Mouse (Mus musculus) MEL-GATA-1-ER (cell line): ENCODE measurements around the gene Rps6kc1.

Source experiments
- DNase-seq: peaks from one replicate; pipeline ENCODE4 v3.0.0-alpha.2; 2012; ENCODE audit warnings: low read depth; ENCODE audit errors: extremely low read depth

The Rps6kc1 gene

DNA sequence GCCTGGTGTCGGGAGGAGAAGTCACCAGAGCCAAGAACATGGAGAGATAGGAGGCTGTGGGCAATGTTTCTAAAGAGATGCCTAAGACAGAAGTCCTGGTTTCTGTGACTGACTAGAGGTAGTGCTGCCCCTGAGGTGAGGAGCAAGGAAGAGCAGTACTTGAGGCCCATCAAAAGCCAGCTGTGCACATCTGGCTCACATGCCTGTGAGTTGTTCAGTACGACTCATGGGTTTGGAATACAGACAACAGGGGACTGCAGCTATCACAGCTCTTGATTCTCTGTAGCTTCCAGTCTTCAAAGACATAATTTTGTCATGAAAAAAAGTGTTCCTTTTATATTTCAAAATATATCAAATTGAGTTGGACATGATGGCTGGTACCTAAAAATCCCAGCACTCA, 10.5 kb downstream of the Rps6kc1 start:
- DNase-seq: no peak

DNA sequence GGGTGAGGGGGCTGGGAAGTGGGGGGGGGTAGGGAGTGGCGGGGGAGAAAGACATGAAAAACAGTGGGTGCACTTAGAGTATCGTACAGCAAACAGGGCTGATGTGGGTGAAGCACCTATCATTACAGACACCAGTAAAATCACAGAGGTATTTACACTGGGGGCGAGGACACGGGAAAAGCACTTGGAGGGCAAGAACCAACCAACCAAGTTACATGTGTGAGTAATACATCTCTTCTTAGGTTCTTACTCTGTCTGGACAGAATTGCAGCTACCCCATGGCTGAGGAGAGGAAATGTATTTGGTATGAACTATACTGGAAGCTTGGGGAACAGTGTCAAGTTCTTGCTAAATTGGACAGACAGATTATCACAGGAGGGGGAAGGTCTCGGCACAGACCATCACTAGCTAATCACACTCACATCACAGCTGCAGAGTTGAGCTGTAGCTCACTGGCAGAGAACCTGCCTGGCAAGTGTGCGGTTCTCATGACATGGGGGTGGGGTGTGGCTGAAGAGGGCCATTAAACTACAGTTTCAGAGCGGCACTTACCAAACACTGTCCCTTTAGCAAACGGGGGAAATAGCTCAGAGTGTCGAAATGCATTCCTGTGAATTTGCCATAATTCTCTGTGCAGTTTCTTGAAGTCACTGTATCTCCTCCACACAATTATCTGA, 12.5 kb downstream of the Rps6kc1 start:
- DNase-seq: no peak

DNA sequence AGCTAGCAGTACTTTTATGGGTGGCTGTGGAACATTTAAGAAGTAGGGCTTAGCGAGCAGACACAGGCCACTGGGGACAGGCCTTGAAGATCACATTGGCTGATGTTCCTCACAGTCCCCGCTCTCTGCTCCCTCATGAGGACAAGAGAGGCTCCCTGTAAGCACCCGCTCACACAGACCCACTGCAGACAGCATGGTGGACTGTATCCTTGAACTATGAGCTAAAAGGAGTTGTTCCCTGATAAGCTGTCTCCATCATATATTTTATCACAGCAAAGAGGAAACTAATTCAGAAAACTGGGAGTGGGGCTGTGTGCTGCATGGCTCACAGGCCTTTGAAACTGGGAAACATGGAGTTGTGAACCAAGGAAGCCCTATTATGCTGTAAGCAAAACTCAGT, 13.4 kb downstream of the Rps6kc1 start:
- no peak for DNase-seq

DNA sequence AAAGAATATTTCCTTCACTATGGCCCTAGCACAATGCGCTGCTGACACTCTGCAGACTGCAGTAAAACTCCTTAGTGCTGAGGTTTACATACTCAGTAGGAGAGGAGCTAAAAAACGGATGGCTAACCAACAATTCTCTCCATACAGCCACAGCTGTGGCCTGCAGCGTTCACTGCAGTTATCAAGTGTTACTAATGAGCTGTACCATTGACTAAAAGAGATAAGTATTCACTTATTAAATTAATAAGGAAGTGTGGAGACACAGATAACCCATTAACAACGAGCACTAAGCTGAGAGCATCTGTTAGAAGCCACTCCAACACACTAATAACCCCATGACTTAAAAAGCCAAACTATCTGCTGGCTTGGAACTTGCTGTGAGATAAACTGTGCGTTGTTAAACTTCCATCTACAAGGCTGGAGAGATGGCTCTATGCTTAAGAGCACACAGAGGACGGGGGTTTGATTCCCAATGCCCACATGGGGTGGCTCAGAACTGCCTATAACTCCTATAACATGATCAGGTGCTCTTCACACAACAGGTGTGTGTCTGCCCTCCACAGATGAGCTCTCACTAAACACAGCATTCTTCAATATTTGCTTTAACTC, 17.9 kb downstream of the Rps6kc1 start:
- DNase-seq: peak; percentile 94

DNA sequence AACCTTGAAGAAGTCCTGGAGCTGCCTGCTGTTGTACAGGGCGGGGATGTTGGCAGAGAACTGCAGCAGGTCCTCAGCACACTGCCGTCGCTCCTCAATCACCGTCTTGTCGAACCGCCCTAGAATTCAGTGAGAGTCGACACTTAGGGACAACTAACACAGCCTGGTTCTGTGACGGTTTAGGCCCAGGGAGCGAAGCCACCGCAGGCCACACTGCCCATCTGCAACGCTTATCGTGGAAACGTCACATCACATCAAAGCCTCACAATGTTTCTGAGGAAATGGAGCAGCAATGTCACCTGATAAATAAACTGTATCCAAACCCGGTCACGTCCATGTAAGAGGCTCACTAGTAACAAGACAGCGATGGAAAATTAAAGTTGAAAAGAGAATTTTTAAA, 22.9 kb downstream of the Rps6kc1 start:
- DNase-seq: no peak

DNA sequence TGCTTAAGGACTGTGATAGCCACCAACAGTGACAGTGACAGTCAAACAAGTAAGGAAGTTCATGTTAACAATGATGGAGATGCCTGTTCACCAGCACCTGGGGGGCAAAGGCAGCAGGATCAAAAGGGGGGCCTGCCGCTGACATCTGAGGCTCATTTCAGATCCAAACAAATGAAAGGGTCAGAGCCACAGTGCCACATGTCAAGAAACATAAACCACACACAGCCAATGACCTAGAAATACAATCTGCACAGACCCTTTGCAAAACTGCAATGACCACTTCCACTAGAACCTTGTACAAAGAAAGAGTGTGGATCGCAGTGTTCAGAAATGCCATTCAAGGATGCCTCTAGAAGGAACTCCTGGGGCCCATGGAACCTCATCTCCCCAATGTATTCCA, 23.5 kb downstream of the Rps6kc1 start:
- DNase-seq: no peak

DNA sequence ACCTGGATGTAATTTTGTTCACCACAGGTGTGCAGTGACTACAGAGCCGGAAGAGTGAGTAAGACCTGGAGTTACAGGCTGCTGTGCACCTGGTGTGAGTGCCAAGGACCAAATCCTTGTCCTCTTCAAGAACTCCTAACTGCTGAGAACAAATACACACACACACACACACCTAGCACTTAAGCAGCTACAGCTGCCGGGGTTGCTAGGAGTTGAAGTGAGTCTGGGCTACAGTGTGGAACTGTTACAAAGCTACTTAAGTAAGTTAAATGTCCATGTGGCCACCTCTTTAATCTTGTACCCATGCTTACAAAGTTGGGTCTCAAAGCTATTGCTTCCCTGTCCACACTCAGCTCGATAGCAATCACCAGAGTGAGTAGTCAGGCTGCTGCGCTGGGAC, 25.6 kb downstream of the Rps6kc1 start:
- DNase-seq: no peak

DNA sequence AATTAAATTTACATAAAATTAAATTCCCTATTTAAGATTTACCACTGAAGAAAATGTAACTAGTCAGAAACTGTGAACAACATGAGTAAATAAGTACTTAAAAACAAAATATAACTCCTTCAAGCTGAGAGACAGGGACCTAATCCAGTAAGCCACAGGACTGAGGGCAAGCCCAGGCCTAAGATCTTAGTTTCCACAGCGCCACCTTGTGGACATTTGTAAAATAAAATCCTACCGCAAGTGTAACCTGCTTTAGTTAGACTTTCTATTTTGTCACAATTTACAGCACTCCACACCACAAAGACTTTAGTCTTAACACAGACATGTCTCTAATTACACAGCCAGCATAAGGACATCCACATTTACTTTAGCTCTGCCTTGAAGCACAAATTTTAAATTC, 30.1 kb downstream of the Rps6kc1 start:
- peak; percentile 46 for DNase-seq

DNA sequence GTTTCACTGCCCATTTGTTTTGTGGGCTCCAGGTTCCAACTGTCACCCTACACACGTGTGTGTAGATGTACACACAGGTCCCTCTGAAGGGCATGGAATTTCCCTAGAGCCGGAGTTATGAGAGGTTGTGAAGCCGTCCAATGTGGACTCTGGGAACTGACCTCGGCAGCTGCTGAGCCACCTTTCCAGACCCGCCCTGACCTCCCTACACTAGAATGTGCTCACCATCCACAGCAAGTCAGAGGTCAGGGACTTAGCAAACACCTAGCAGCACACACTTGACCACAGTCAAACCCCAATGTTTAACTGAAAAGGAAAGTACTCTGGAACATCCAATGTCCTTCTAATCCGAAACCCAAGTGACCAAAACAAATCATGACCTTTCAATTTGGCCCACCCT, 30.9 kb downstream of the Rps6kc1 start:
- no peak for DNase-seq

DNA sequence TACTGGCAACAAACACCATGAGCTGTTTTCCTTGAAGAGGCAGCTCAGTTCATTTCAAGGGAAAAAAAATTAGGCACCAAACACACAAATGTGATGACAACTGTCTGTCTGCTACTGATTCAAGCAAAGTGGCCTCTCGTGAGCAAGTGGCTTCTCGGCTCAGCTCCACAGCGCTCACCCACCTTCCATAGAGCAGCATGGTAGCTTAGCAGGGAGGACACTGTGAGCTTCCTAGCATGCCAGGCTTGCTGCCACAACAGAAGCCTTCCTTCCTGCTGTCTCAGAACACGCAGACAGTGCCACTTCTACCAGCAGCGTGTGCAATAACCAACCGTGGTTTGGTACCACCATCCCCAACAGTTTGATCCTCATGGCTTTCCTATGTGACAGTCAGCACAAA, 35.8 kb downstream of the Rps6kc1 start:
- no peak for DNase-seq

DNA sequence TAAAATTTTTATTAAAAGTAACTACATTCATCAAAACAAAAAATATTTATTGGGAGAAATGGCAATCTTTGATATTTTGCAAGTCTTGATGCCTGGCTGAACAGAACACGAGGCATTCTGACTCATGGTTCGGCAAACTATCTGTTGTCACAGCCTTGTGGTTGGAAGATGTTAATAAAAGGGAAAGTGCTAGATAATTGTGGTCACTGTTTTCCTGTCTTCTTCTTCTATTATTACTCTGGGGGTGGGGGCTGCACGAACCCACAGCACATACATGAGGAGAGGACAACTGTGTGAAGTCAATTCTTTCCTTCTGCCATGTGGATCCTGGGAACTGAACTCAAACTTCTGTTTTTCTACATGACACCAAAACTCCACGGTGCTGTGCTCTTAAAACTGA, 36.5 kb downstream of the Rps6kc1 start:
- peak; percentile 47 for DNase-seq

DNA sequence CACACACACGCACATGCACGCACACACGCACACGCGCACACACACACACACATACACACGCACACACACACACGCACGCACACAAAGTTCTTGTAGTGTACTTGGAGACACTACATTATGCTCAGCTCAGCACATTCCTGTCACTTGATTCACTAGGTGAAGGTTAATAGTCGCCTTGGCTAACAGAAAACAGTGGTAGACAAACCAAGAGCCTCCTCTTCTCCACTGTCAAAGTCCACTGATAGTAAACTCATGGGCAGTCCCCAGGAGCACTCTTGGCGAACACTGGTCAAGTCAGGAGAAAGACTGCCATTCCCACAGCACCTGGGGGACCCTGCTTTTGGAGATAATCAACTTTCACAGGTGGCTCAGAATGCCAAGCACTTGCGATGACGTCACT, 40.5 kb downstream of the Rps6kc1 start:
- no peak for DNase-seq

DNA sequence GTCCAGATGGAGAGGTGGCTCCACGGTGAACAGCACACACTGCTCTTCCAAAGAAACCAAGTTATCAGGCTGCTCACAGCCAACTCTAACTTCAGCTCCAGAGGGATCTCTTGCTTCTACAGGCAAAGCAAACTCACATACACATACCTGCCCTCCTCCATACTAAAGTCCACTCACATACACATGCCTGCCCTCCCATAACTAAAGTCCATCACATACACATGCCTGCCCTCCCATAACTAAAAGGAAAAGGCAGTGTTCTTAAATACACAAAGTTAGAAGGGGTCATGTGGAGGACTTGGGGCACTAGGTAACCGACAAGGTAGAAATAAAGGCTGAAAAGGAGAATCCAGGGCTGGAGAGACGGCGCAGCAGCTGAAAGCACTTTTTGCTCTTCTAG, 41.6 kb downstream of the Rps6kc1 start:
- DNase-seq: no peak

DNA sequence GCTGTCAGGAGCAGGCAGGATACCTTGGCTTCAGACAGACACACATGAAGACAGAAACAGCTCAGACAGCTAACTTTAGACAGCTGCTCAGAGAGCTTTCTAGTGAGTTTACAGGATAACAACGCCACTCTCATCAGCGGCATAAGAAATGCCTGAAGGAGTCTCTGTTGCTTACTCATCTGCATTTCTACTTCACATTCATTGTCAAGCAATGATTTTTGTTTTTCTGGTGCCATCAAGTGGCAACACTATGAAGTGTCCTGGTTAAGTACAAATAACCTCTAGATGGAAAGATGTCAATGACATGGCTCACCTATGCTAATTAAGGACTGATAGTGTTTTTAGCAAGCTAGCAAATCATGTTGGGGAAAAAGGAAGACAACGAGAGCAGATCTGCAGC, 42.8 kb downstream of the Rps6kc1 start:
- DNase-seq: no peak

DNA sequence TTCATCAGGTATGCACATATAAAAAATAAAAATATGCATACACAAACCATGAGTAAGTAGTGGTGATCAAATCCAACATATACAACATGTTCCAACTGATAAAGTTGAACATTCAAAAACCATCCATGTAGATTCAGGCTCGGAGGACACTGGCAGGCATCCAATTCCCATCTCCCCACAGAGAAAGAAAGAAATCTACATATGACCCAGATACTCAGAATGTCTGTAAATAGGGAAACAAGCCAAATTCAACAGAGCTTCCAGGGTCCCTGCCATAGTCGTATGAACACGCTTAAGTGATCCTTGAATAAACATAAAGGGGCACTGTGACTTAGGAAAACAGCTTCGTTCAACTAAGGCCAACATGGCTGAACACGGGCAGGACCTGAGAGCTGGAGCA, 49.9 kb downstream of the Rps6kc1 start:
- DNase-seq: no peak

DNA sequence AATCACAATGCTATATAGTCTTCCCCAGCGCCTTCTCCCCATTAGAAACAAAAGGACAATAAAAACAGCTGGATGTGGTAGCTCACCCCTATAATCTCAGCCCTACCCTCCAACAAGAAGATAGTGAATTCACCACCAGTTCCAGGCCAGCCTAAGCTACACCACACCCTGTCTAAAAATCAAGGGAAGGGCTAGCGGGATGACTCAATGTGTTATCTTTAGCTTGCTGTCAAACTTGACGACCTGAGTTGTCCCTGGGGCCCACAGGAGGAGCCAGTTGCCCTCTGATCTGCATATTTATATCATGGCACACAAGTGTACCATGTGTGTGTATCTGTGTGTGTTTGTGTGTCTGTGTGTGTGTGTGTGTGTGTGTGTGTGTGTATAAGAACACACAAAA, 57.1 kb downstream of the Rps6kc1 start:
- DNase-seq: no peak

DNA sequence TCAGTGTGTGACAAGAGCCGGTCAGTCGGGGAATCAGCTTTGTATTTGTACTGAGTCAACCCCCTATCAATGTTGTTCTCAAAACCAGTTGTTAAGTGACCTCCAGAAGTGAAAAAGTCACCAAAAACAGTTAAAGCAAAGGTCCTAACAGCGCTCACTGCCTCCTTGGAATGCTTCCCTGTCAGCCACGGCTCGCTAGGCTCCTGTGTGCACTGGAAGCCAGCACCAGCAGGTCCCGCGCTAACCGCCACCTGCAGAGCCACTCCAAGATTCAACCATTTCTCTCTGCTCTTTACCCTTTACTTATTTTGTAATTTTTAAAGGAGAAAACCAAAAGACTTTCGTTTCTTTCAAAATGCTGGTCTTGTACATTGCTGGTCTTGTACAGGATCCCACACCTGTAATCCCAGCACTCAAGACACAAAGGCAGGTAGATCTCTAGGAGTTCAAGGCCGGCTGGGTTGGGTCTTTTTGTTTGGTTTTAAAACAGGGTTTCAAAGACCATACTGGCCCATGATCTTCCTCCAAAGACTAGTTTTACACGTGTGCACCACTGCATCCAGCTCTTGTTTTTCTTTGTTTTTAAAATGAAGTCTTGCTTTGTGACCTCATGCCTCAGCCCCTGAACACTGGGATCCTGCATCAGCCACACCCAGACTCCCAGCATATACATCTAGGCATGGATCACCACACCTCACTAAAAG, 62.3 kb downstream of the Rps6kc1 start:
- no peak for DNase-seq

DNA sequence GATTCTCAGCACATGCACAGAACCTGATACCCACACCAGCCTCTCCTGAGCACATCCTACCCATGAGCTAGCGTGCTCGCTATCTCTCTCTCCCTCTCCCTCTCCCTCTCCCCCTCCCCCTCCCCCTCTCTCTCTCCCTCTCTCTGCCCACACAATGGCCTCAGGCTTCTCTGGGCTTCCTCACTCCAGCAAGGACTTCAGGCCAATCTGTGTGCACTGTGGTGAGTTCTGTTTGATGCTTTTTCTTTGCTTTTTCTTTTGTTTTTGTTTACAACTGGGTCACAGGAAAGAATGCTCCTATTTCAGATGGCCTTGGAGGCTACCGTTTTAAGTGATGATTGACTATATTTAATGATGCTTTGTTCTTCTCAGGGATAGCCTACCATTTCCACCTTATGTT, 62.9 kb downstream of the Rps6kc1 start:
- DNase-seq: no peak

DNA sequence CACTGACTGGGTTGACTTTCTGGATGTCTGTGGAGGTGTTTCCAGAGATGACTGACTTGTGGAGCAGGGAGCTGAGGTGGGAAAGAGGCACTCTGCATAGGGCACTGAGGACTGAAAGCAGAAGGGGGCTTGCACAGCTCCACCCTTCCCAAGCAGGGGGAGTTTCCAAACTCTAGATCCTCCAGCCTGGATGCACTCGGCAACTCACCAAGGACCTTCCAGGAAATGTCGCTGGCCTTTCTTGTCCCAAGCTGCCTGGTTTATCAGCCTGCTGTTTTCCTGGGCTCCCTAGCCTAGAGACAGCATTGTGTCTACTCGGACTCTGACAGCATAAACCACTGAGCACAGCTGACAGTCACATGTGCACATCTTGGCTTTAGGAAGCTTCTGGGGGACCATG, 64.6 kb downstream of the Rps6kc1 start:
- no peak for DNase-seq

DNA sequence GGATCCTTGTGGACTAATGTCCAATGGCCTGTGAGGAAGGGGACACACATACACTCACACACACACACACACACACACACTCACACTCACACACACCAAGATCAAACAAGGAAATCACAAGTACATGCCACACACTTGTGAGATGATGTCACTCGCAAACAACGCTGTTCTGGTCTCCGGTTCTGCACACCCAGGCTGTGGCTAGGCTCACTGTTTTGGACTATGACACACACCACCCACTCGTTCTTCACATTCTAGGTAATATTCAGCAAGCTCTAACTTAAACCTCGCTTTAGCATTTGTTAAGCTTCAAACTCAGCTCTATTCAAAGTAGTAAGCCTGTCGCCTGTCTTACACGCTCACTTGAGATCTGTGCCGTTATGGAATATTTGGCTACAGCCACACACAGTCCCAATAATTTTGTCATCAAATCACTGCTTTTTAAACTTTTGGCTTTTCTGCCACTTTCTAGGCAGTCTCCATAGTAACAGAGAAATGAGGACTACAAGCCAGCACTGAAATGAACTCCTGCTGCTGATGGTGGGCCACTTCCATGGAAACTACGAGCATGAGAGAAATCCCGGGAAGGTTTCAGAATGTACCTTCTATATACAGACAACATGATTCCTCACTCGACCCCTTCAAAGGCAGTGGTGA, 65.4 kb downstream of the Rps6kc1 start:
- no peak for DNase-seq

DNA sequence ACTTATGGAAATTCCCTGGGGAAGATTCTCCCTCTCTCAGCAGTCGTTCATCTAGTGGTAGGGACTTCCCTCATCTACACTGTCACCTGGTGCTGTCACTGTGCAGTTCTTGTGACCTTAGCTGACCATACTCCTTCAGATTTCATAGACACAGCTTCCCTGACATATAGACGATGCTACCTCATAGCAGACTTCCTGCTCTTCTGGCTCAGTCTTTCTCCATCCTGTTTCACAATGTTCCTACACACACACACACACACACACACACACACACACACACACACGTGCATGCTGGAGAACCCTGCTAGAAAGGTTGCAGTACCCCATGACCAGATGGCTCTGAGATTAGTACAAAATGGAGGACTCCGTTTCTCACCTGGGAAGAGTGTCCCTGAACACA, 66.2 kb downstream of the Rps6kc1 start:
- no peak for DNase-seq

DNA sequence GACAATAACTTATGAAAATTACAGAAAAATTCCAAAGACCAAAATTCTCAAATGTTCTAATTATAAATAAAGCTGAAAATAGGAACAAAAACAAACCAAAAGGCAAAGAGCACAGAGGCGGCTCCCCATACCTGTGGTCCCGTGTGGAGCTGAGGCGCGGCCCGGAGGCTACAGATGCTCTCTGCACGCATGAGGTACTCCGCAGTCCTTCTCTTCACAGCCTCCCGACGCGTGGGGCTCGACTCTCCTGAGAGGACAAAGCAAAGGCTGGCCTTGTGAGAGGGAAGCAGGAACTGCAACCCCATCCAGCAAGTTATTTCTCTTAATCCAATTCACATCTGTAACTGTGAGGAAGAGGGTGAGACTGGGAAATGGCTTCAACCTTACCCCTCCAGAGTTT, 67.2 kb downstream of the Rps6kc1 start:
- no peak for DNase-seq
